Comparison of ENCODE assay signal across 9 mouse cellular contexts in genomic region chr9:4796289-4796645, GRCm38 (mm10). TPM values are rescaled to one million over a fixed set of nuclear protein-coding genes. Genes with fewer than 3 reads are reported as not detected.
DNase-seq lines count a peak whose midpoint lies in the region; ATAC-seq and TF ChIP-seq lines count a peak whose summit lies in the region.
"Had no signal": no experiment of that assay in that cellular context is flagged by ENCODE, and none has a peak within 500 bp of the region (broad histone marks: within the 10 kb centered on the region; RNA-seq: fewer than 3 reads in every experiment).

No protein-coding gene starts in this region.

- no peak for ATAC-seq in heart, embryonic 14.5 days (ENCODE audit: insufficient number of reproducible peaks, insufficient read depth, low FRiP score, low read depth)
- no peak for ATAC-seq in hindbrain, embryonic 11.5 days (ENCODE audit: low FRiP score)
- ATAC-seq in midbrain, embryonic 11.5 days (ENCODE audit: low FRiP score): no peak; the same call in 1 of the 2 replicates

- no peak for DNase-seq in heart, adult 18-20 months
- no peak for DNase-seq in hindbrain, embryonic 11.5 days (ENCODE audit: low spot score)
- DNase-seq in midbrain, embryonic 11.5 days (ENCODE audit: low spot score, missing footprints): no peak
- DNase-seq in right cerebral cortex, adult 2 months (ENCODE audit: low spot score in 2 of 2): no peak
- DNase-seq in adrenal gland, postnatal 14 days: no peak
- no peak for DNase-seq in cerebellum, adult 11 months

- H3K36me3 ChIP-seq in heart, embryonic 14.5 days (ENCODE audit: control insufficient read depth, insufficient read depth, low read length): no peaks in the 10 kb centered on the region
- no peaks in the 10 kb centered on the region for H3K36me3 ChIP-seq in hindbrain, embryonic 11.5 days (ENCODE audit: control insufficient read depth, insufficient read depth, low read length)
- no peaks in the 10 kb centered on the region for H3K36me3 ChIP-seq in midbrain, embryonic 11.5 days (ENCODE audit: control insufficient read depth, insufficient read depth, low read length)

- no peak for TF ChIP-seq CTCF in cortical plate, adult 2 months (IDR thresholded peaks at IDR 0.05; ENCODE audit: extremely low read depth, insufficient read depth, low read length)

- peak overlapping the region; percentile 96 for H3K4me2 ChIP-seq in heart, embryonic 14.5 days (ENCODE audit: low read length)
- peak overlapping the region; percentile 76 for H3K4me2 ChIP-seq in hindbrain, embryonic 11.5 days (replicated peaks; ENCODE audit: low read depth, low read length)
- peak overlapping the region; percentile 57 for H3K4me2 ChIP-seq in midbrain, embryonic 11.5 days

- peaks cover 3% of the 10 kb centered on the region for H3K27me3 ChIP-seq in heart, embryonic 14.5 days (ENCODE audit: control insufficient read depth, insufficient read depth, low read length)
- H3K27me3 ChIP-seq in hindbrain, embryonic 11.5 days (ENCODE audit: control insufficient read depth, insufficient read depth, low read length): no peaks in the 10 kb centered on the region
- H3K27me3 ChIP-seq in midbrain, embryonic 11.5 days (ENCODE audit: control insufficient read depth, insufficient read depth, low read length): no peaks in the 10 kb centered on the region
- H3K27me3 ChIP-seq: CH12.LX had no signal

- no peak for TF ChIP-seq POLR2A in cortical plate, adult 2 months (IDR thresholded peaks at IDR 0.05; ENCODE audit: extremely low read depth, insufficient read depth, low read length)

- no peaks in the 10 kb centered on the region for H3K9me3 ChIP-seq in heart, embryonic 14.5 days (ENCODE audit: control insufficient read depth, low read length)
- no peaks in the 10 kb centered on the region for H3K9me3 ChIP-seq in hindbrain, embryonic 11.5 days (ENCODE audit: control insufficient read depth, low read length)
- H3K9me3 ChIP-seq in midbrain, embryonic 11.5 days (ENCODE audit: control insufficient read depth, low read length): no peaks in the 10 kb centered on the region

- H3K4me3 ChIP-seq in heart, embryonic 14.5 days (ENCODE audit: control insufficient read depth in 1 of 2, insufficient read depth in 1 of 2, low read depth in 1 of 2, low read length in 2 of 2): peak overlapping the region; percentile 48 to 50
- peak overlapping the region; percentile 59 for H3K4me3 ChIP-seq in cortical plate, adult 2 months (ENCODE audit: insufficient read depth, low read length)
- peak overlapping the region; percentile 67 for H3K4me3 ChIP-seq in hindbrain, embryonic 11.5 days (ENCODE audit: low read depth, low read length)
- H3K4me3 ChIP-seq in midbrain, embryonic 11.5 days (ENCODE audit: low read depth, low read length): peak overlapping the region; percentile 63

- no peak overlapping the region for H3K27ac ChIP-seq in heart, embryonic 14.5 days (replicated peaks in 1 of 2; ENCODE audit: control insufficient read depth in 1 of 2, insufficient read depth in 1 of 2, low read depth in 2 of 2, low read length in 2 of 2)
- 0 out of 2 replicates have a peak overlapping the region, but pooled peaks have one; percentile 32 for H3K27ac ChIP-seq in cortical plate, adult 2 months (ENCODE audit: insufficient read depth, low read length)
- no peak overlapping the region; the same call in 1 of the 2 replicates for H3K27ac ChIP-seq in hindbrain, embryonic 11.5 days (ENCODE audit: low read depth, low read length)
- no peak overlapping the region for H3K27ac ChIP-seq in midbrain, embryonic 11.5 days (ENCODE audit: low read depth, low read length)

- H3K4me1 ChIP-seq in heart, embryonic 14.5 days (ENCODE audit: control insufficient read depth in 2 of 2, insufficient read depth in 2 of 2, low read length in 2 of 2): no peaks in the 10 kb centered on the region
- H3K4me1 ChIP-seq in cortical plate, adult 2 months (ENCODE audit: control insufficient read depth, insufficient read depth, low read length): no peaks in the 10 kb centered on the region
- no peaks in the 10 kb centered on the region for H3K4me1 ChIP-seq in hindbrain, embryonic 11.5 days (replicated peaks; ENCODE audit: control insufficient read depth, insufficient read depth, low read length)
- no peaks in the 10 kb centered on the region for H3K4me1 ChIP-seq in midbrain, embryonic 11.5 days (ENCODE audit: control insufficient read depth, insufficient read depth, low read length)

- H3K9ac ChIP-seq in heart, embryonic 14.5 days (ENCODE audit: low read length): peak overlapping the region; percentile 54
- H3K9ac ChIP-seq in hindbrain, embryonic 11.5 days (ENCODE audit: low read depth, low read length): peak overlapping the region; percentile 75
- peak overlapping the region; percentile 73 for H3K9ac ChIP-seq in midbrain, embryonic 11.5 days (ENCODE audit: low read length)

- 1% methylated on average over 4 of the region's 4 CpGs for WGBS in heart, embryonic 14.5 days
- 0% methylated on average over 4 of the region's 4 CpGs for WGBS in hindbrain, embryonic 11.5 days
- 0% methylated on average over 4 of the region's 4 CpGs for WGBS in midbrain, embryonic 11.5 days

RNA-seq across cellular contexts. Expression of gene Gria4, which starts 0.2 kb away (rescaled TPM):
- 0.23 and 0.55 TPM in 2 replicates for polyA plus RNA-seq in heart, embryonic 14.5 days (2014; fragmentation: Nextera tagmentation; extraction: Ambion mirVana)
- total RNA-seq in heart, adult 18-20 months (2021): not detected
- polyA plus RNA-seq in cortical plate, adult 2 months (2012; rRNA removed): 58.6 and 65.4 TPM in 2 replicates
- polyA plus RNA-seq in hindbrain, embryonic 11.5 days (2014; fragmentation: Nextera tagmentation; extraction: Ambion mirVana): 9.9 and 12.6 TPM in 2 replicates
- polyA plus RNA-seq in midbrain, embryonic 11.5 days (2014; fragmentation: Nextera tagmentation; extraction: Ambion mirVana): 7.2 and 8.5 TPM in 2 replicates
- 1.9 and 2.6 TPM in 2 replicates for total RNA-seq in adrenal gland, postnatal 14 days (2021)
- total RNA-seq: CH12.LX had no signal
